Mouse (Mus musculus): ENCODE measurements around the gene Gm49361. TPM values are rescaled to one million over a fixed set of nuclear protein-coding genes. Genes with fewer than 3 reads are reported as not detected.
"Not testable (repeated sequence)": the region's sequence is repeated elsewhere in the genome, so short reads cannot be mapped to it uniquely, and the experiment has no call there.

Gene Gm49361
- total and polyA plus RNA-seq, 2 experiments from 2014 or later, result 0.16 TPM; not detected in 1

DNA sequence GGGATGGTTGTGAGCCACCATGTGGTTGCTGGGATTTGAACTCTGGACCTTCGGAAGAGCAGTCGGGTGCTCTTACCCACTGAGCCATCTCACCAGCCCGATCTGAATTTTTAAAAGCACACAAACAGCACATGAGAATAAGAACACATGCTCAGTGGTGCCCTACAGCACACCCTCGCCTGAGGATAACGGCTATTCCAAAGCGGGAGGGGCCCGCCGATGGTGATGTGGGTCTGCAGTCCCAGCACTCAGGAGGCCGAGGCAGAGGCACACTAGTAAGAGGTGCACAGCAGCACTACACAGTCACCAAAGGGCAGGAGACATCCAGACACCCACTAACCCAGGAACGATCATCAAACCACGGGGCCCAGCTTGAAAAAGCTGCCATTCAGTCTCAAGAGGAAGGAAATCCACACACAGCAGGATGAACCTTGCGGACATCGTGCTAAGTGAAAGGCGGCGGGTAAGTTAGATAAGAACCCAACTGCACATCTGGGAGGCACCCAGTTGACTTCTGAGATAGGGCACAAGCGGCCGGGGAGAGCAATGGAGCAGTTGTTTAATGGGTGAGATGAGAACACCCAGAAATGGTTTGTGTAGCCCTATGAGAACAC lies 53.3 kb downstream of the Gm49361 start:
- no peak overlapping the region for H3K27ac ChIP-seq
- 95% methylated on average over 17 of the region's 17 CpGs for WGBS
- no peak for ATAC-seq
- no peak for DNase-seq (ENCODE audit: low spot score)
- TF ChIP-seq CTCF (IDR thresholded peaks at IDR 0.05; ENCODE audit: low read depth), result no peak
- H3K9ac ChIP-seq (replicated peaks; ENCODE audit: low read length), result no peak overlapping the region
- no peaks in the 10 kb centered on the region for H3K4me1 ChIP-seq (ENCODE audit: insufficient read depth, low read length)
- H3K36me3 ChIP-seq (ENCODE audit: insufficient read depth, low read length), result peaks cover 4% of the 10 kb centered on the region; the same call in 1 of the 2 replicates
- no peak overlapping the region for H3K4me3 ChIP-seq (ENCODE audit: low read length)
- no peak overlapping the region for H3K4me2 ChIP-seq (ENCODE audit: low read depth, low read length)
- no peaks in the 10 kb centered on the region for H3K27me3 ChIP-seq (ENCODE audit: insufficient read depth, low read length)
- no peaks in the 10 kb centered on the region for H3K9me3 ChIP-seq (ENCODE audit: low read length)

GRCm38 (mm10) chr14:57691316-57691715 lies 54.6 kb downstream of the Gm49361 start:
- 93% methylated on average over 24 of the region's 24 CpGs for WGBS
- H3K4me1 ChIP-seq (ENCODE audit: insufficient read depth, low read length), result no peaks in the 10 kb centered on the region
- no peaks in the 10 kb centered on the region for H3K9me3 ChIP-seq (ENCODE audit: low read length)
- no peaks in the 10 kb centered on the region; the same call in 1 of the 2 replicates for H3K36me3 ChIP-seq (ENCODE audit: insufficient read depth, low read length)
- H3K9ac ChIP-seq (replicated peaks; ENCODE audit: low read length), result no peak overlapping the region
- DNase-seq (ENCODE audit: low spot score), result no peak
- no peak for ATAC-seq
- no peak overlapping the region for H3K27ac ChIP-seq
- H3K4me3 ChIP-seq (ENCODE audit: low read length), result no peak overlapping the region
- no peaks in the 10 kb centered on the region for H3K27me3 ChIP-seq (ENCODE audit: insufficient read depth, low read length)
- TF ChIP-seq CTCF (IDR thresholded peaks at IDR 0.05; ENCODE audit: low read depth), result no peak
- H3K4me2 ChIP-seq (ENCODE audit: low read depth, low read length), result no peak overlapping the region

- H3K9ac ChIP-seq (replicated peaks; ENCODE audit: low read length), result no peak overlapping the region
- no peak overlapping the region for H3K4me2 ChIP-seq (ENCODE audit: low read depth, low read length)
- no peak overlapping the region for H3K27ac ChIP-seq
- H3K36me3 ChIP-seq (ENCODE audit: insufficient read depth, low read length), result no peaks in the 10 kb centered on the region; the same call in 1 of the 2 replicates
- no peaks in the 10 kb centered on the region for H3K4me1 ChIP-seq (ENCODE audit: insufficient read depth, low read length)
- ATAC-seq (no peak), DNase-seq (ENCODE audit: low spot score) (no peak)
- no peak for TF ChIP-seq CTCF (IDR thresholded peaks at IDR 0.05; ENCODE audit: low read depth)
- 93% methylated on average over 8 of the region's 8 CpGs for WGBS
- H3K4me3 ChIP-seq (ENCODE audit: low read length), result no peak overlapping the region
- no peaks in the 10 kb centered on the region for H3K9me3 ChIP-seq (ENCODE audit: low read length)
- no peaks in the 10 kb centered on the region for H3K27me3 ChIP-seq (ENCODE audit: insufficient read depth, low read length)
Observed at GRCm38 (mm10) chr14:57690681-57691080, 55.2 kb downstream of the Gm49361 start.

GRCm38 (mm10) chr14:57688066-57688465 lies 57.8 kb downstream of the Gm49361 start:
- not testable (repeated sequence) for H3K9ac ChIP-seq (replicated peaks; ENCODE audit: low read length); H3K9me3 ChIP-seq (ENCODE audit: low read length); H3K27ac ChIP-seq; ATAC-seq; H3K36me3 ChIP-seq (ENCODE audit: insufficient read depth, low read length); H3K4me1 ChIP-seq (ENCODE audit: insufficient read depth, low read length); H3K4me2 ChIP-seq (ENCODE audit: low read depth, low read length); DNase-seq (ENCODE audit: low spot score); H3K4me3 ChIP-seq (ENCODE audit: low read length); H3K27me3 ChIP-seq (ENCODE audit: insufficient read depth, low read length)
- WGBS, result 94% methylated on average over 7 of the region's 7 CpGs

DNA sequence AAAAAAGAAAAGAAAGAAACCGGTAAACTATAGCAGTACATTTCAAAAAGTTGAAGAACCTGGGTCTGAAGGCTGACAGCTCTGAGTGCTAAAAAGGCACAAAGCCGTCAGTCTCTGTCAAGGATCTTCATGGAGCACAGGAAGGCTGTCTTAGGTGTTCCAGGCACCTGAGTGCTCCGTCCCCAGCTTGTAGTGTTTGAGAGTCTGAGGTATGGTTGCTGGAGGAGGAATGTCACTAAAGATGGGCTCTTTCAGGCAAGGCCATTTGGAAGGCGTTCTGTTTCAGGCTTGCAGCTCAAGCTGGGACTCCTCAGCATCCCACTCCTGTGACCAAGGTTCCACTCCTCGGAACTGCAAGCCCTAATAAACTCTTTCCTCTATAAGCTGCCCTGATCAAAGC lies 58.5 kb downstream of the Gm49361 start:
- no peak for TF ChIP-seq CTCF (IDR thresholded peaks at IDR 0.05; ENCODE audit: low read depth)
- H3K4me1 ChIP-seq (ENCODE audit: insufficient read depth, low read length), result no peaks in the 10 kb centered on the region
- no peak for DNase-seq (ENCODE audit: low spot score)
- ATAC-seq, result no peak
- H3K36me3 ChIP-seq (ENCODE audit: insufficient read depth, low read length), result no peaks in the 10 kb centered on the region
- no peak overlapping the region for H3K4me2 ChIP-seq (ENCODE audit: low read depth, low read length)
- H3K27me3 ChIP-seq (ENCODE audit: insufficient read depth, low read length), result no peaks in the 10 kb centered on the region
- 89% methylated on average over 5 of the region's 5 CpGs for WGBS
- H3K9ac ChIP-seq (replicated peaks; ENCODE audit: low read length), result no peak overlapping the region
- H3K27ac ChIP-seq, result no peak overlapping the region
- no peaks in the 10 kb centered on the region for H3K9me3 ChIP-seq (ENCODE audit: low read length)
- H3K4me3 ChIP-seq (ENCODE audit: low read length), result no peak overlapping the region

DNA sequence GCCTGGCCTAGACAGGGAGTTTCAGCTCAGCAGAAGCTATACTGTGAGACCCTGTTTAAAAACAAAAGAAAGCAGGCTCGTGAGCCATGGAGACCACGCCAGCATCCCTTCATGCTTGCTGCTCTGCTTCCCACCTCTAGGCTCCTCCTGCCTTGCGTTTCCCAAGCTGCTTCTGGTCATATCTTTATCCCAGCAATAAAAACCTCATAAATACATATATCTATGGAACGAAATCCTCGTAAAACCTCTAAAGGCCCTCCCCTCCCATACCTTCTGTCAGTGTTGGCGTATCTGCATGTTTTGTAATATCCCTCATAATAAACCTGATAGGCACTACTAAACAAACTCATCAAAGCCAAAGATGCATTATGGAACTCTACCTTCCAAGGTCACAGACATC lies 59.3 kb downstream of the Gm49361 start:
- Histone ChIP-seq H3K27me3 (ENCODE audit: insufficient read depth, low read length) (no peaks in the 10 kb centered on the region), H3K9me3 (ENCODE audit: low read length) (no peaks in the 10 kb centered on the region), H3K4me2 (ENCODE audit: low read depth, low read length) (no peak overlapping the region), H3K36me3 (ENCODE audit: insufficient read depth, low read length) (no peaks in the 10 kb centered on the region), H3K4me1 (ENCODE audit: insufficient read depth, low read length) (no peaks in the 10 kb centered on the region), H3K4me3 (ENCODE audit: low read length) (no peak overlapping the region), H3K27ac (no peak overlapping the region), H3K9ac (replicated peaks; ENCODE audit: low read length) (no peak overlapping the region)
- DNase-seq (ENCODE audit: low spot score) (no peak), ATAC-seq (no peak)
- 88% methylated on average over 6 of the region's 6 CpGs for WGBS
- no peak for TF ChIP-seq CTCF (IDR thresholded peaks at IDR 0.05; ENCODE audit: low read depth)

GRCm38 (mm10) chr14:57684579-57684978 lies 61.3 kb downstream of the Gm49361 start:
- peak; percentile 78 for ATAC-seq
- WGBS, result 4% methylated on average over 1 of the region's 1 CpGs
- TF ChIP-seq CTCF (IDR thresholded peaks at IDR 0.05; ENCODE audit: low read depth), result peak; percentile 87

More at GRCm38 (mm10) chr14:57684579-57684978, 61.3 kb downstream of the Gm49361 start:
- Histone ChIP-seq H3K4me2 (ENCODE audit: low read depth, low read length) (no peak overlapping the region), H3K4me1 (ENCODE audit: insufficient read depth, low read length) (no peaks in the 10 kb centered on the region), H3K36me3 (ENCODE audit: insufficient read depth, low read length) (no peaks in the 10 kb centered on the region), H3K9me3 (ENCODE audit: low read length) (no peaks in the 10 kb centered on the region), H3K27me3 (ENCODE audit: insufficient read depth, low read length) (no peaks in the 10 kb centered on the region), H3K4me3 (ENCODE audit: low read length) (no peak overlapping the region), H3K27ac (no peak overlapping the region), H3K9ac (replicated peaks; ENCODE audit: low read length) (no peak overlapping the region)
- peak; percentile 74 for DNase-seq (ENCODE audit: low spot score)

Data from hindbrain, postnatal 0 days (tissue).